Mouse (Mus musculus) adrenal gland, postnatal 25 days (tissue): Measurements from ENCODE around the gene Ctnna2. TPM values are rescaled to one million over a fixed set of nuclear protein-coding genes. Genes with fewer than 3 reads are reported as not detected.

Experiments
- DNase-seq: peaks from one replicate; pipeline ENCODE4 v3.0.0; 2021; ENCODE audit warnings: mixed read lengths
- total RNA-seq: library from RNA; stranded (reverse); gene quantifications from 2 replicates; pipeline ENCODE4 v1.2.3, GENCODE M21; 2021

The Ctnna2 gene
- total RNA-seq, 1 experiment from 2014 or later: 2.6 TPM

DNA sequence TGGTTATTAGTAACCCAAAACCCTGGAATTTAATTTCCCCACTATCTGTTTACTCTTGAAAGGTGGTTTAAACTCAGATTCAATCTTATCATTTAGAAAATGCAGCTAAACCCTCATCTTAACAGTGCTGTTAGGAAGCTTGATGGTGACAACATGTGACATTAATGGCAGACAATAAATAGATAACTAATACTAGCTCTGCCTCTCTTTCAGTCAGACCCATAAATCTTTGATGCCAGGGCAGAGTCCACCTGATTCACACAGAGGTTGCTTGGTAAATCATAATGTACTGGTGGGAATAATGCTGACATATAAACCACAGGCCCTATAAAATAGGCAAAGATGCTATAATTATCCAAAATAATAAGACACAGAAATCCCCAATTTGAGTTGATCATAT lies 398.6 kb downstream of the Ctnna2 start:
- DNase-seq: no peak

- DNase-seq: no peak
Measured at GRCm38 (mm10) chr6:77578612-77579011, 400.9 kb downstream of the Ctnna2 start.

DNA sequence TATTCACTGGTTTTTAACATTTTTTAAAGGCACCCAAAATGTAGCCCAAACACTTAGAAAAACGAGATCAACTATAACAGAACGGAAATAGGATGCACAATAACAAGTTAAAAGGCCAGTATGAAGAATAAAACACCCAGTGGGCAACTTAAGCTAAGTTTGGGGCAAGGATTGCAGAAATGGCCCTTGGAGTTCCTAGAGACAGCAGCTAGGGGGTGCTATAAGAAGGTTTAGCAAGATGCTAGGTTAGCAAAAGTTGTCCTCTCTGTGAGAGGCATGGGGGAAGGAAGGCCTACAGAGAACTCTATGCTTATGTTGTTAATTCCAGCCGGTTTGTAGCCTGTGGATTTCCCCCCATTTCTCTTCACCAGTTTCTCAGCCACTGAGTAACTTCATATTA lies 401.9 kb downstream of the Ctnna2 start:
- DNase-seq: no peak

DNA sequence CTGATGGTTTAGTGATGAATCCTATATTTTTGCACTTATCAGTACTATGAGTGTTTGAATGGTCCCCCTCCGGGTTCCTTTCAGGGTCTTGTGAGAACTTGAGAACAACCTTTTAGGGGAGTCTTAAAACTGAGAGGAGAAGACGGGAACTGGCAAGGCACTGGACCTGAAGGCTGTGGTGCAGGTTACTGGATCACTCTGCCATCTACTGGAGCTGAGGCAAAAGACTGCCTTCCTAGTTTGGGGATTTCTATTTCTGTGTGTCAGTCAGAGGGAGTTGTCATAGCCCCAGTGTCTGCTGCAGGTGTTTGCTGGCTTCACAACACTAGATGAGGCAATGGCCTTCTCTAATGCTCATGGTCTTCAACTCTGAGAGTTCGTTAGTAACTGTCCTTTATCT lies 406.9 kb downstream of the Ctnna2 start:
- no peak for DNase-seq

GRCm38 (mm10) chr6:77569851-77570250 lies 409.6 kb downstream of the Ctnna2 start:
- DNase-seq: no peak

GRCm38 (mm10) chr6:77556181-77556580 lies 423.3 kb downstream of the Ctnna2 start:
- DNase-seq: no peak

DNA sequence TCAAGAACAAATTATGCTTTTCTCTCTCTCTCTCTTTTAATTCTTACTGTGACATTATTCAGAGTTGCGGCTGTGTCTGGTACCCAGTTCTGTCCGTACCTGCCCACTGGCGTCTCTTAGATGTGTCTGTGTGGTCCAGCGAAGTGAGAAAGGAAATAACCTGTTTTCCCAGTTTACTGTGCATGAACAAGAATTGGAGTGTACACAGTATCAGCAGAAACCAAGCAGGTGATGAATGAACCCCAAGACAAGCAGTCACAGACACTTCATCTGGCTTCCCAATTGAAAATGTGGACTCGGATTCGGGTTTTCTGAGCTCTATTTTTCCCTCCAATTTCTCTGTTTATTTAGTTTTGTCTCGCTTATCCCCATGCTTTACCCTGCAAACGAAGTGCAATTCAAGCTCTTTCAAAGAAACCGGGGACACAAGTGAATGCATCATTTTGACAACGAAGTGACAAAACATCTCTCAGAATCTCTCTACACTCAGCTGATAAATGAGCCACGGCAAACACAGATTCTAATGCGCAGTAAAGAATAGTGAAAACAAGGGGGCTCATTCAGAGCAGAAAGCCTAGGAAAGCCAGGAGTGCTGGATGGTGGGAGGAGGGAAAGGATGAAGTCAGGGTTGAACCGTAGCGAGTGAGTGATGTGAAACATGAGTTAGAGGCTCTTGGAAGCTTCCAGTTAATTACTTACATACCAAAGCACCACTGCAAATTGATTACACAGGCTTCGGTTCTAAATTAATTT lies 442.3 kb downstream of the Ctnna2 start:
- no peak for DNase-seq

DNA sequence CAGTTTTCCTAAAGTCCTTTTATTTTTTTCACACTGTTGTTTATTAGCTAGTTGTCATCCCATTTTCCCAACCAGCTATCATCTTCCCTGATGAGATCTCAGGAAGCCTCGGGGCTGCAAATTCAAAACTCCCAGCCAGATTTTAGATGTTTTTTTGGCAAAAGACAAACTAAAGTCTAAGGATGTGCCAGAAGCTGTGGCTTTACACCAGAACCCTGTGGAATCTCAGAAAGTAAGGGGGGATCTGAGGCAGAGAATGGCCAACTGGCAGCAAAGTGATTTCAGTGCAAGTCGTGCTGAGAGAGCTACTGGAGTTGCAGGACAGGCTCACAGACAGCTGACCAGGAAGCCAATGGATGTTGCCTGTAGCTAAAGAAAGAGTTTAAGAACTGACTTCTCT lies 451.9 kb downstream of the Ctnna2 start:
- no peak for DNase-seq

DNA sequence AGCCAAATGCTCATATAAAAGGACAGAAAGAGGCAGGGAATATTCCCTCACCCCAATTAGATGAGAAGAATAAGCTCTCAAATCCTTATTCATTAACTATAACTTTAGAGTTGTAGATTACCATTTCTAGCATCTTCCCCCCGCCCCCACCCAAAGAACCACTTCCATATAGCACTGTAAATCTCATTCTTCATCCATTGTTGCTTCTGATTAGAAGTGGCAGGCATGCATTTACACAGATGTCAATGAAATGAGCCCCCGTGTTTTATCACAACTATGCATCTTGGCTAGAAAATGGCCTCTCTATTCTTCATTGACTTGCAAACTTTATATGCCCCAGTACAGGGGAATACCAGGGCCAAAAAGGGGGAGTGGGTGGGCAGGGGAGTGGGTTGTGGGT lies 457.7 kb downstream of the Ctnna2 start:
- DNase-seq: no peak

GRCm38 (mm10) chr6:77516515-77516914 lies 463.0 kb downstream of the Ctnna2 start:
- DNase-seq: no peak

DNA sequence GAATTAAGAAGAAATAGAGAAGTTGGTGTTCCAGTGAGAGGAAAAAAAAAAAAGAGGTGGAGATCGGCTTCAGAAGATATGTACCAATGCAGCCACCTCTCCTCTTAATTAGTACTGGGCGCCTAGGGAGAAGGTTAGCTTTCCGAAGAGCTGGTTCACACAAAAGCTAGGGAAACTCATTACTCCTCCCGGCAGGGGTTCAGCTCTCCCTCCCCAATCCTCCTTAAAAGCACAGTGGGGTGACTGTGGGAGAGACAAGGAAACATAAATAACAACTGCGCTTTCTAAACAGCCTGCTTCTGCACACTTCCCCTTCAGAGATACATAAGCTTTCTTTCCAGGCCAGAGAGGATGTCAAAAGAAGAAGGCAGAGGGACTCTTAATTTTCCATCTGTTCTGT lies 467.7 kb downstream of the Ctnna2 start:
- DNase-seq: no peak

DNA sequence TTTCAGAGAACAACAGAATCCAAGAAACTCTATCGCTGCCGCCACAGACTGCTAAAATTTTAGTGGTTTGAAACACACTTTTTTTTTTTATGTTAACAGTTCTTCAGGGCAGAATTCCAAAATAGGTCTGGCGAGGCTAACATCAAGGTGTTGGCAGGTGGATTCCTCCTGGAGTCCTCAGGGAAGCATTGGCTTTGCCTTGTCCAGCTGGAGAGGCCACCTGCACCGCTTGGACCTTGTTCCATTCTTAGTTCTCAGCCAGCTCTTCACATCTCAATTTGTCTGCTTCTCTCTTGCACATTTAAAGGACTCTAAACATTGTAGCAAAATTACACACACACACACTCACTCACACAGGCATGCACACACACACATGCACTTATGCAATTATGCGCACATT lies 487.8 kb downstream of the Ctnna2 start:
- no peak for DNase-seq

DNA sequence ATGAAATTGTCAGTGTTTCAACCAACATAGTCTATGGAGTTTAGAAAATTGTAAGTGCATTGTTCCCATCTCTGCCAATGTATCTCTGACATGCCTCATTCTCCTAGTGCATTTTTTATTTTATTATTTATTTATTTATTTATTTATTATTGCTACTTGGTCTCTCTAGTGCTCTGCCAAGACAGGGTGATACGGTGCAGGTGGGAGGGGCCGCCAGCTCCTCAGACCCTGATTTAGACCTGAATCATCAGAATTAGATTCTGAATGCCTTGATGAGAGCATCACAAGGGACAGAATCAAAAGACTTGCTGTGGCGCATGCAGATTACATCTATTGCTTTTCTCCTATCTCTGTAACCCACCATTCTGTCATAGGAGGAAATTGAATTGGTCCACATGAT lies 492.8 kb downstream of the Ctnna2 start:
- DNase-seq: no peak

DNA sequence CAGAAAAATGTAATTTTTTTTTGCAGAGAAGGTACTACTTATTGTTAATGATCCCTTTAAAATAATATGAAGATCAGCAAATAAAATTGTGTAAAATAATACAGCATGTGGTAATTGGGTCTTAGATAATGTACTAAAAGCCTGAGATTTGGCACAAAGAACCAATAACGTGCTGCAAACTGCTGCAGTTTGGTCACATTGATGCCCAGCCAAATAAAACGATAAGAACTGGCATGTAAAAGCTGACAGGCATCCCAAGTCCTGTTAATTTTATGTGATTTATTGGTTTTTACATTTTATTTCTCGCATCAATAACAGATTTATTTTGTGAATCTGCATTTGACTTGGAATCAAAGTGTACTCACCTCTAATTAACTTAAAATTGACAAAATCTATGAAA lies 497.4 kb downstream of the Ctnna2 start:
- DNase-seq: no peak

GRCm38 (mm10) chr6:77475354-77475753 lies 504.1 kb downstream of the Ctnna2 start:
- peak; percentile 67 for DNase-seq

DNA sequence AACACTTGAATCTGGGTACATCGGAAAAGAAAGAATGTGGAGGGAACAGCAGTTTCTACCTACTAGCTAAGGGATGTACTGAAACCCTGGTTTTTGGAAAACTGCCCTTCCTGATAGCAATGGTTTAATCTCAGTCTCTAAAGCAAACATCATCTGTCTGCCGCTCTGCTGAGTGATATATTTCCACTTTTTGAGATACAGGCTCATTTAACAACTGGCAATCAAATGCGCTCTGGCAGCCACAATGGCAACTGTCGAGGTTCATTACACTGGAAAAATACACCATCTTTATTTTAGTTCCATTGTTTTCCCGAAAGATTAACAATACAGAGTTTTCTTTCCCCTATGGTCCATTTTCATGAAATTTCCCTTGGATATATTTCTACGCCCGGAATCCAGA lies 506.2 kb downstream of the Ctnna2 start:
- no peak for DNase-seq

GRCm38 (mm10) chr6:77468058-77468457 lies 511.4 kb downstream of the Ctnna2 start:
- DNase-seq: no peak

DNA sequence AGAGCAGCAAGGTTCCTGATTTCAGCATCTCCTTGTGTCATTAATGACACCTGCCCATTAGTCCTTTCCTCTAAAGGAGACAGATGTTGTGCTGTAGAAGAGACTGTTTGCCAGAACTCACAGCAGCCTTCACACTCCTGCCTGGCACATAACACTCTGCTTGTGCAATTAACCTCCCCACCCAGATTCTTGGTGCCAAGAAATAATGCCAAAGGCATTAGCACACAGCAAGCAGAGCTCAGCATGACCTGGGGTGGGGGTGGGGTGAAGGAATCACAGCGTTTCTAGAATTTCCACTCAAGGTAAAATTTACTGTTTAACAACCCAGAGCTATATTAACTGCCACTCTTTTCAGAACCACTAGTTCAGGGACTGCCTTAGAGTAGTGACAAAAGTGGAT lies 516.8 kb downstream of the Ctnna2 start:
- DNase-seq: peak; percentile 2

DNA sequence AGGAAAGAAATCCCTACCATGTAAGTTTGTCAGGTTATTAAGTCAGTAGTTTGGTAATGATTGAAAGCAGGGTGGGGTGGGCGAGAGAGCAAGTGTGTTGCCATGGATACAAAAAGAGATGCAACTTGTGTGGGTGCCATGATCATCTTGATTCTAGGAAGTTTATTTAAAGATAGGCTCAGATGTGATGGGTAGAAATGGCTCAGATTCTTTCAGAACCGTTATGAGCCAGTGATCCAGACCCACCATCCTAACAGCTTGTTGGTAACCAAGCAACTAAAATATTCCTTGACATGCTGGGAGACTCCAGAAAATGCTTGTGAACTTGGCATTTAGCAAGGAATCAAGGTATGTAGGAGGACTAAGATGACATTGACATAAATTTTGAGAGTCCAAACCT lies 521.6 kb downstream of the Ctnna2 start:
- DNase-seq: no peak

GRCm38 (mm10) chr6:77446861-77447260 lies 532.6 kb downstream of the Ctnna2 start:
- DNase-seq: no peak

GRCm38 (mm10) chr6:77443906-77444305 lies 535.6 kb downstream of the Ctnna2 start:
- DNase-seq: no peak

DNA sequence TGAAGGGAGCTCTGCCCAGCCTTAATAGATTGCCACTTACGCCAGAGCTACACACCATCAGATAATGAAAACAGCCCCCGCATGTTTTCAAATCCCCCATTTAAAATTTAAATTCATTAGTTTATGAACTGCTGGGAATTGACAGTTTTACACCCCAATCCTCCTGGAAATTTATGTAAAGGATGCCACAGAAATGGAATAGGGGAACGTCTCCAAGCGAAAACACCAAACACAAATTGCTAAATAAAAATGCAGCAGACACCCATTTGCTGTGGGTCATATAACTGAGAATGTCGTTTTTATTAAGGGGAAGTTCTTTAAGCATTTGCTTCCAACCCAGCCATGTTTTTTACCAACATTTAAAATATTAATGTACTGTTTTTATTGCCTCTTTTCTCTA lies 538.4 kb downstream of the Ctnna2 start:
- no peak for DNase-seq

DNA sequence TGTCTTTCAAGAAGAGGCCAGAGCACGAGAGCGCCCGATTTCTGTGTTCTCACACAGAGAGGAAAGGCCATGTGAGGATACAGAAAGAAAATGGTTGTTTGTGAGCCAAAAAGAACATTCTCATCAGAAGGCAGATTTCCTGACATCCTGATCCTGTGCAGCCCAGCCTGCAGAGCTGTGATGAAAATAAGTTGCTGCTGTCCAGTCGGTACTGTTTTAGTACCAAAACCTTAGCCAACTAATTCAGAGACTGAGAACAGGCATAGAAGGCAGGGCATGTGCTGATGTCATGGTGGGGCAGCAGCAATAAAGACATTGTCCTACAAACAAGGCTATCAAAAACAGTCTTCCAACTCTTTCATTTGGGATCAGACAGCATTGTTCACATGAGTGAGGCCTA lies 549.1 kb downstream of the Ctnna2 start:
- no peak for DNase-seq

GRCm38 (mm10) chr6:77425746-77426145 lies 553.8 kb downstream of the Ctnna2 start:
- no peak for DNase-seq

DNA sequence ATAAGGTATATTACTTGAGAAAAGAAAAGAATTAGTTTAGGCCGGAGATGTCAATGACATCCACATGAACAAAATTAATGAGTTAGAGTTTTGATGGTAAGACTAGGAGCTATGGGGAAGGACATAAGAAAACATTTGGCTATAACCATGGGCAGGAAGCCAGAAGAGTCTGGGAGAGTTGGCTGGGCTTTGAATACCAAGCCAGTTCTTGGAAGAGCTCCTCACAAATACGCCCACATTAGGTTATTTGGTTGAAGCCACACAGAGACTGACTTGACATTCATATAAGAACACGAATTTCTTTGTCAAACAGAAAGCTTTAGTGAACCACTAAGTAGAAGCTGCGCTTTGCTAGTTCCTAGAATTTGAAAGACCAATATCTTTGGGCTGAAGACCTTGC lies 554.7 kb downstream of the Ctnna2 start:
- DNase-seq: no peak
